Mouse (Mus musculus) mature B cell (primary cell): ENCODE measurements around the gene Ak1.

Experiments
- in situ Hi-C: fragments of 300-500 bp; cut with MboI; formaldehyde crosslinking; loops from 2 replicates; pipeline ENCODE4 v1.14.3; 2019

Gene Ak1

GRCm38 (mm10) chr2:32683701-32684100 lies 62.1 kb downstream of the Ak1 start:
- in situ Hi-C loops = no loop called here
